Mouse (Mus musculus) heart, postnatal 25 days (tissue): ENCODE measurements at regions not wholly inside any gene's neighbourhood (a gene's known extent, or its start where the extent isn't known, plus 50 kb on each side); places are given as distances from the start of the nearest gene placed in this dataset.

Experiments
- DNase-seq: peaks from one replicate; pipeline ENCODE4 v3.0.0; 2022; ENCODE audit warnings: low spot score
- intact Hi-C: fragments of 180-260 bp; cut with DNase I; formaldehyde crosslinking; loops from one replicate; pipeline ENCODE4 v1.15.1; 2025

GRCm38 (mm10) chr4:153707218-153707617, 224.6 kb upstream of the Ajap1 start:
- no peak for DNase-seq
- intact Hi-C loops: no loop called here

GRCm38 (mm10) chr4:153714995-153715645, 232.5 kb upstream of the Ajap1 start:
- intact Hi-C loops: no loop called here
- no peak for DNase-seq

GRCm38 (mm10) chr4:153717273-153717672, 234.7 kb upstream of the Ajap1 start:
- intact Hi-C loops: no loop called here
- no peak for DNase-seq

GRCm38 (mm10) chr4:153724045-153724444, 233.0 kb upstream of the A430005L14Rik start:
- intact Hi-C loops: no loop called here
- no peak for DNase-seq

- intact Hi-C loops: no loop called here
- DNase-seq: no peak
These were observed 229.8 kb upstream of the A430005L14Rik start for GRCm38 (mm10) chr4:153727273-153727672.

GRCm38 (mm10) chr4:153727896-153728422, 229.1 kb upstream of the A430005L14Rik start:
- DNase-seq: no peak
- intact Hi-C loops: no loop called here

- intact Hi-C loops: no loop called here
- no peak for DNase-seq
These were observed 218.9 kb upstream of the A430005L14Rik start for GRCm38 (mm10) chr4:153738088-153738487.

- DNase-seq: no peak
- intact Hi-C loops: no loop called here
These were observed 214.8 kb upstream of the A430005L14Rik start for GRCm38 (mm10) chr4:153742241-153742640.

GRCm38 (mm10) chr4:153752791-153753190, 204.2 kb upstream of the A430005L14Rik start:
- intact Hi-C loops: no loop called here
- no peak for DNase-seq

- DNase-seq: no peak
- intact Hi-C loops: no loop called here
These were observed 198.7 kb upstream of the A430005L14Rik start for GRCm38 (mm10) chr4:153758323-153758722.

- intact Hi-C loops: no loop called here
- peak; percentile 33 for DNase-seq
These were observed 198.3 kb upstream of the A430005L14Rik start for GRCm38 (mm10) chr4:153758781-153759180.

GRCm38 (mm10) chr4:153760934-153761333, 196.1 kb upstream of the A430005L14Rik start:
- intact Hi-C loops: no loop called here
- DNase-seq: no peak

GRCm38 (mm10) chr4:153763413-153763812, 193.6 kb upstream of the A430005L14Rik start:
- no peak for DNase-seq
- intact Hi-C loops: no loop called here

GRCm38 (mm10) chr4:153767713-153768112, 189.3 kb upstream of the A430005L14Rik start:
- no peak for DNase-seq
- intact Hi-C loops: no loop called here

- intact Hi-C loops: no loop called here
- DNase-seq: no peak
These were observed 188.7 kb upstream of the A430005L14Rik start for GRCm38 (mm10) chr4:153768350-153768749.

- intact Hi-C loops: no loop called here
- DNase-seq: no peak
These were observed 186.4 kb upstream of the A430005L14Rik start for GRCm38 (mm10) chr4:153770675-153771074.

GRCm38 (mm10) chr4:153780501-153780900, 176.5 kb upstream of the A430005L14Rik start:
- intact Hi-C loops: no loop called here
- DNase-seq: no peak

- intact Hi-C loops: no loop called here
- no peak for DNase-seq
These were observed 175.8 kb upstream of the A430005L14Rik start for GRCm38 (mm10) chr4:153781271-153781670.

GRCm38 (mm10) chr4:153781981-153782521, 175.0 kb upstream of the A430005L14Rik start:
- intact Hi-C loops: no loop called here
- no peak for DNase-seq

- intact Hi-C loops: no loop called here
- no peak for DNase-seq
These were observed 172.6 kb upstream of the A430005L14Rik start for GRCm38 (mm10) chr4:153784401-153784800.

GRCm38 (mm10) chr4:153785564-153785963, 171.5 kb upstream of the A430005L14Rik start:
- DNase-seq: no peak
- intact Hi-C loops: no loop called here

- intact Hi-C loops: no loop called here
- DNase-seq: no peak
These were observed 164.7 kb upstream of the A430005L14Rik start for GRCm38 (mm10) chr4:153792307-153792706.
